Comparison of ENCODE assay signal across 10 mouse cellular contexts in the genomic region with DNA sequence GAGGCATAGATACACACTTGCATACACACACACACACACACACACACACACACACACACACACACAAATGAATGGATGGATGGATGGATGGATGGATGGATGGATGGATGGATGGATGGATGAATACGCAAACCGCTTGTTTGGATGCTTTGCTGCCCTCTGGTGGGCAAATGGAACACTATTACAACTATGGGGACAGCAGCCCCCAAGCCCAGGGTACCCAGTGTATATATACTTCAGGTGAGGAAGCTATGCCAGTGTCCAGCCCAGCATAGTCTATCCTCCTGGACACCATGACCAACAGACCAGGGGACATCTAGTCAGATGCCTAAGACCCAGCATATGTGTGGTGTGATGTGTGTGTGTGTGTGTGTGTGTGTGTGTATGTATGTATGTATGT. TPM values are rescaled to one million over a fixed set of nuclear protein-coding genes. Genes with fewer than 3 reads are reported as not detected.
DNase-seq lines count a peak whose midpoint lies in the region; ATAC-seq and TF ChIP-seq lines count a peak whose summit lies in the region.
"Had no signal": no experiment of that assay in that cellular context is flagged by ENCODE, and none has a peak within 500 bp of the region (broad histone marks: within the 10 kb centered on the region; RNA-seq: fewer than 3 reads in every experiment).

No protein-coding gene starts in this region.

- H3K36me3 ChIP-seq in ES-Bruce4 (ENCODE audit: control insufficient read depth, insufficient read depth, low read length, poor library complexity, severe bottlenecking), result no peaks in the 10 kb centered on the region
- H3K36me3 ChIP-seq in forebrain, postnatal 0 days (ENCODE audit: insufficient read depth), result no peaks in the 10 kb centered on the region
- H3K36me3 ChIP-seq: embryonic facial prominence, embryonic 15.5 days; limb, embryonic 12.5 days had no signal

- WGBS in forebrain, postnatal 0 days, result 14% methylated on average over 2 of the region's 2 CpGs

- no peak overlapping the region for H3K27ac ChIP-seq in ES-Bruce4 (ENCODE audit: insufficient read depth, low read length)
- no peak overlapping the region for H3K27ac ChIP-seq in forebrain, postnatal 0 days (ENCODE audit: low read depth, low read length)
- H3K27ac ChIP-seq: embryonic facial prominence, embryonic 15.5 days; limb, embryonic 12.5 days had no signal

- peak; percentile 53 for TF ChIP-seq CTCF in ES-Bruce4 (IDR thresholded peaks at IDR 0.05; ENCODE audit: low read depth, low read length)
- peak; percentile 92 for TF ChIP-seq CTCF in forebrain, postnatal 0 days (IDR thresholded peaks at IDR 0.05; ENCODE audit: low read depth)

- H3K9ac ChIP-seq in ES-Bruce4 (ENCODE audit: low read depth, poor library complexity, severe bottlenecking), result no peak overlapping the region
- H3K9ac ChIP-seq in forebrain, postnatal 0 days, result no peak overlapping the region
- H3K9ac ChIP-seq: embryonic facial prominence, embryonic 15.5 days; limb, embryonic 12.5 days had no signal

- H3K9me3 ChIP-seq in ES-Bruce4 (replicated peaks; ENCODE audit: control insufficient read depth, insufficient read depth, low read length, poor library complexity, severe bottlenecking), result no peaks in the 10 kb centered on the region
- H3K9me3 ChIP-seq in forebrain, postnatal 0 days (ENCODE audit: low read length), result no peaks in the 10 kb centered on the region
- H3K9me3 ChIP-seq: embryonic facial prominence, embryonic 15.5 days; limb, embryonic 12.5 days had no signal

- H3K4me1 ChIP-seq in ES-Bruce4 (ENCODE audit: control insufficient read depth, insufficient read depth, low read length), result no peaks in the 10 kb centered on the region
- H3K4me1 ChIP-seq in forebrain, postnatal 0 days (ENCODE audit: insufficient read depth), result no peaks in the 10 kb centered on the region
- H3K4me1 ChIP-seq: embryonic facial prominence, embryonic 15.5 days; limb, embryonic 12.5 days had no signal

- intact Hi-C loops in left cerebral cortex, postnatal 25 days (cut with DNase I), result loop anchor here (1.0 to 5.0 kb wide), 2 partner anchors 159 to 181 kb away; no protein-coding TSS in a partner anchor

- peak; percentile 47; the same call in 1 of the 2 replicates for ATAC-seq in forebrain, postnatal 0 days
- no peak for ATAC-seq in inflammation-experienced regulatory T-cells, adult 6 months

- no peaks in the 10 kb centered on the region for H3K27me3 ChIP-seq in ES-Bruce4 (ENCODE audit: control insufficient read depth, insufficient read depth, low read length, poor library complexity, severe bottlenecking)
- no peaks in the 10 kb centered on the region for H3K27me3 ChIP-seq in forebrain, postnatal 0 days (ENCODE audit: insufficient read depth, low read length)
- H3K27me3 ChIP-seq: embryonic facial prominence, embryonic 15.5 days had no signal

- H3K4me3 ChIP-seq in ES-Bruce4 (ENCODE audit: low read depth, low read length), result no peak overlapping the region
- no peak overlapping the region for H3K4me3 ChIP-seq in forebrain, postnatal 0 days (ENCODE audit: low read depth, low read length)
- H3K4me3 ChIP-seq: embryonic facial prominence, embryonic 15.5 days; limb, embryonic 12.5 days had no signal

- DNase-seq in layer of hippocampus, adult 11-12 months (ENCODE audit: low spot score), result peak; percentile 55
- DNase-seq in layer of hippocampus, adult 9-11 months, result no peak
- peak; percentile 35 for DNase-seq in c-Kit-positive CD71-positive TER-119-negative erythroid progenitor cells, embryonic 14.5 days (ENCODE audit: low read depth)
- DNase-seq in forebrain, postnatal 0 days, result peak; percentile 79
- peak; percentile 43 to 56 for DNase-seq in left cerebral cortex, postnatal 25 days (ENCODE audit: low spot score in 2 of 2)
- peak; percentile 12 to 47 for DNase-seq in natural killer cell, adult 2 months (ENCODE audit: low spot score in 2 of 2)

- no peak for TF ChIP-seq POLR2A in ES-Bruce4 (IDR thresholded peaks at IDR 0.05; ENCODE audit: insufficient read depth, low read length)

- TF ChIP-seq EP300 in ES-Bruce4 (IDR thresholded peaks at IDR 0.05; ENCODE audit: insufficient read depth, low read depth, low read length), result no peak

- H3K4me2 ChIP-seq in forebrain, postnatal 0 days (ENCODE audit: low read depth), result no peak overlapping the region
- H3K4me2 ChIP-seq: embryonic facial prominence, embryonic 15.5 days; limb, embryonic 12.5 days had no signal

RNA-seq across cellular contexts. Expression of gene Prdm11, which starts 17.4 kb away (rescaled TPM):
- 2.1 and 2.4 TPM in 2 replicates for polyA plus RNA-seq in ES-Bruce4 (2011; ENCODE audit: insufficient read depth, insufficient read length, low read depth, missing spikeins)
- 7.8 and 7.9 TPM in 2 replicates for total RNA-seq in forebrain, postnatal 0 days (2014; rRNA removed)
- polyA plus RNA-seq in forebrain, postnatal 0 days (2015; fragmentation: Nextera tagmentation; extraction: Ambion mirVana), result 1.5 and 1.9 TPM in 2 replicates
- 10 to 100 TPM; 21.7 to 25.8 TPM for total RNA-seq in left cerebral cortex, postnatal 25 days (2021)
- polyA plus RNA-seq in inflammation-experienced regulatory T-cells, adult 6 months (2017; shearing (Covaris generic)), result 1 to 10 TPM; 1.1 to 2.8 (median 2.0) TPM
